Mouse (Mus musculus): Measurements from ENCODE around the gene Jazf1.
A peak's percentile ranks its signal among the peaks of the same experiment; 100 is the strongest.

Gene Jazf1

GRCm38 (mm10) chr6:52916836-52917376, 151.5 kb downstream of the Jazf1 start:
- no peak for DNase-seq (ENCODE audit: low read depth, low spot score)

DNA sequence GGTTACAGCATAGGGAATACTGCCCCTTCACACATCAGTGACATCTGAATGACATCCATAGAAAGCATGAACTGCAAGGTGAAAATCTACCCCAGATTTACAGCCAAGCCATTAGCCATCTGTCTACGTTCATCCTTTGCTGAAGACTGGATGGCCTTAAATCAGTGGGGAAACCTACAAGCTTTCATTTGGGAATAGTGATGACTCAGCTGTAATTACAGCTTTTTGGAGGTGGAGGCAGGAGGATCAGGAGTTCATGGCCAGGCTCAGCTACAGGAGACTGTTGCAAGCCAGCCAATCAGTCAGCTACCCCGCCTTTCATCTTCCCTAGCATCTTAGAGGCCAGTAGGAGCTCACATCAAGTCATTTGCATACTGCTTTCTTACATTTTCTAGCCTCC, 153.5 kb downstream of the Jazf1 start:
- no peak for DNase-seq (ENCODE audit: low read depth, low spot score)

DNA sequence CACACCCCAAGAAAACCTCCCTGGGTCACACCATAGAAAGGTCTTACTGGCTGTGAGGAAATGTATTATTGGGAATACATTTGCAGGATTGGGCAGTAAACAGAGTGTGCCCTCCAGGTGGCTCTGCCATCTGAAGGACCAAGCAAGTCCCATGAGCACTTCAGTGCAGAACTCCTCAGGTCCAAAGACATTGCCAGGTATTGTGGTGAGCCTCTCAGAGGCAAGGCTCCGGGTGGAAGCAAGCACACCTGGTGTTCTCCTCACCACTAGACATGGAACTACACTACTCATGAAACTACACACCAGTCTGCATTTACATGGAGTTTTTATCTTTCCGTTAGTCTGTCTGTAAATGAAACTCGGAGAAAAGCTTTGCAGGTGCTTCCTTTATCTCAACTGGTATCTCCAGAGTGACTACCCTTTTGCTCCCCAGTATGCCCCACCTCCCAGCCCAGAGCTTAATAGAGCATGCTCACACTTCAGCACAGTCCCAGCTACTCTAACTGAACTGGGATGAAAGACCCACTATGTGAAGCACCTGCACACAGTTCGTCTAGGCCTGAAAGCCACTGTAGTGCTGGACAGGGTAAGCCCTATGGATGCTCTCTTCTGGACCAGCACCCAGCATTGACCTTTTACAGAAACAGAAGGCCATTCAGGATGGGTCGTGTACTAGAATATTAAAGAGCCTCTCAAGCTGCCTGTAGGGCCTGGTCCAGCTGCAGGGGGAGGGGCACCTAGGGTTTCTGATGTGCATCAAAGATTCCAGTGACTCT, 156.1 kb downstream of the Jazf1 start:
- DNase-seq (ENCODE audit: low read depth, low spot score), result no peak

- DNase-seq (ENCODE audit: low read depth, low spot score), result peak; percentile 31
Measured at GRCm38 (mm10) chr6:52906801-52907200, 161.6 kb downstream of the Jazf1 start.

DNA sequence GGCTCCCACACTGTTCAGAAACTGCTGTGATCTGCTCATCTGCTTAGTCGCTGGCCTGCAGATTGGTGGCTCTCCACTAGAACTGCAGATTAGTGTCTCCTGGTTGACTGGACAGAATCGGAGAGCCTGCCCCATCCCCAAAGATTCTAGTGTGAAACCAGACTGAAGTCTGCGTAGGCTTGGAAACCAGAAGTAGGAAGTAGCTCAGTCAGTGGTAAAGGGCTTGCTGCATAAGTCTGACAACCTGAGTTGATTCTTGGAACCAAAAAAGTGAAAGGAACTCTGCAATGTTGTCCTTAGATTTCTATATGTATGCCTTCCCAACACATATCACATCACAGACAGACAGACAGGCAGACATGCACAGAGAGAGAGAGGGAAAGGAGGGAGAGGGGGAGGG, 163.3 kb downstream of the Jazf1 start:
- DNase-seq (ENCODE audit: low read depth, low spot score), result no peak

DNA sequence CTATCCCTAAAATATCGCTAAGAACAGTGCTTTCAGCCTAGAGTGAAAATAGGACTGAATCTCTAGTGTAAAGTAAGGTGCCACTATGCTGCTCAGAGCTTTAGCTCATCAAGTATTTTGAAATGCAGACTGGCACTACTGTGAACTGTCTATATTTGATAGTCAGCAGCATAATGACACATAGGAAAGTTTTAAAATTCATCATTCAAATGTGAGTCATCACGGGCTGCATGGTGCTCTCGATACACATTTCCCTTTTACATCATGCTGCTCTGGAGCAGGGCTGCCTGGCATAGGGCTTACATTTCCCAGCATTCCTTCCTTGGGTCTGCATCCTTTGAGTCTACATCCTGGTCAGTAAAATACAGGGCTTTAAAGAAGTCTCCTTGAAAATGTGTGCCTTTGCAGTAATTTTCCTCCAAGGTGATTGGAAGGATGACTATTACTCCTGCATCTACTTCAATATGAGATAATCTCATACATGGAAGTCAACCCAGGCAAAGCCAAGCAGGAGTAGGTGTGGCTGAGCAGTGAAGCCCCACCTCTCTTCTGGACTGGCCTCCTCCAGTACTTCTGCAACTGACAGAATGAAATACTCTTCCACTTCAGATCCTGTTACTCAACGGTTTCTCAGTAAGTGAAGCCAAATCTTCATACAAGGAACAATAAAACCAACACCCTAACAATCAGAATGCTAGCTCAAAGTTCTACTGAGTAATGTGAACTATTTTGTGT, 165.0 kb downstream of the Jazf1 start:
- DNase-seq (ENCODE audit: low read depth, low spot score), result peak; percentile 21

DNA sequence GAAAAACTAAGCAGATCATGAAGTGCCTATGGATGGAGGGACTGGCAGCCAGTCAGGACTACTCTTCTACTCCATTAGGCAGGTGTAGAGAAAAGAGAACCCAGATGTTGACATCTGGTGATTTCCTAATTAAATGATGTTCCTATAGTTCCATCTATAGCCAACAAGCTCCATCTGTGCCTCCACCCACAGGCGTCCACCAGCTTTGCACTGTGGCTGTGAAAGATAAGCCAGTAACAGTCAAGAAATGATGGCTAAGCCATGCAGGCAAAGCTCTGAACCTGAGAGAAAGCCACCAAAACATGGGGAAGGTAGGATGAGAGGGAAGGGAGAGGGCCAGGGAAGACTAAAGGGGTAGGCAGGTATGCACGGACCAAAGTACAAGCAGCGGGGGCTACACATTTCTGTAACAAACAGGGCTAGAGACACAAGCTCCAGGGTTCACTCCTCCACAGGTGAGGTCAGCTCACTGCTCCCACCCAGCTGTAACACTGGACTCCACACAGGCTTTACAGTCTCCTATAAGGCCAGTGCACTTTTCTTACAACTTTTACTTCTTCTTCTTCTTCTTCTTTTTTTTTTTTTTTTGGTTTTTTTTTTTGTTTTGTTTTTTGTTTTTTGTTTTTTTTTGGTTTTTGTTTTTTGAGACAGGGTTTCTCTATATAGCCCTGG, 168.7 kb downstream of the Jazf1 start:
- DNase-seq (ENCODE audit: low read depth, low spot score), result no peak

DNA sequence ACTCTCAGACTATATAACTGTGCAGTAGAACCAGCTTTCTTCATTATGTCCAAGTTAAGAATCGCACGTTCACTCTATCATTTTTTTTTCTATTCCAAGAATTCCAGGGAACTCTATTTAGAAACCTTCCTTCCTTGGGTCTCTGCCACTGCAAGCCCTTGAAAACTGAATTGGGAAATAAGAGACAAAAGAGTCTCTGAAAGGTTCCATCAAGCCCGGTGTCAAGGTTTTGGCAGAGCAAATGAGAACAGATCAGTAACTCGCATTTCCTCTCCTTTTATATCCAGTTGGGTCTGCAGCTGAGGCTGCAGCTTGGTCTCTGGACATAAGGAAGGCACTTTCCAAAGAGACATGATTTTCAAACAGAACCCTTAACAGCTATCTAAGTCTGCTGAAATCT, 173.4 kb downstream of the Jazf1 start:
- no peak for DNase-seq (ENCODE audit: low read depth, low spot score)

DNA sequence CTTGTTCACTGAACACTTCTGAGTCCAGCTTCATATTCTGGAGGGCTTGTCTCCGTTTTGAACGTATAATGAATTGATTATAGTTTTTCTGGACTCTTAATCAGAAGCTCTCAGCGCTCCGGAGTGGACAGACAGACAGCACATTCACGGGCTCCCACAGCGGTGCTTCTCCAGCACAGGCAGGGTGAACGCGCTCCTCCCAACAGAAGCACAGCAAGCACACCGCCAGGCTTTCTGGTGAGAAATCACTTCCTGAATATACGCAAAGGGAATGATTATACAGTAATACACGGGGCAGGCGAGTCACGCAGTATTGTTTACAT, 174.0 kb downstream of the Jazf1 start:
- no peak for DNase-seq (ENCODE audit: low read depth, low spot score)

GRCm38 (mm10) chr6:52893811-52894500, 174.5 kb downstream of the Jazf1 start:
- no peak for DNase-seq (ENCODE audit: low read depth, low spot score)

- DNase-seq (ENCODE audit: low read depth, low spot score), result no peak
Measured at GRCm38 (mm10) chr6:52892978-52893377, 175.5 kb downstream of the Jazf1 start.

DNA sequence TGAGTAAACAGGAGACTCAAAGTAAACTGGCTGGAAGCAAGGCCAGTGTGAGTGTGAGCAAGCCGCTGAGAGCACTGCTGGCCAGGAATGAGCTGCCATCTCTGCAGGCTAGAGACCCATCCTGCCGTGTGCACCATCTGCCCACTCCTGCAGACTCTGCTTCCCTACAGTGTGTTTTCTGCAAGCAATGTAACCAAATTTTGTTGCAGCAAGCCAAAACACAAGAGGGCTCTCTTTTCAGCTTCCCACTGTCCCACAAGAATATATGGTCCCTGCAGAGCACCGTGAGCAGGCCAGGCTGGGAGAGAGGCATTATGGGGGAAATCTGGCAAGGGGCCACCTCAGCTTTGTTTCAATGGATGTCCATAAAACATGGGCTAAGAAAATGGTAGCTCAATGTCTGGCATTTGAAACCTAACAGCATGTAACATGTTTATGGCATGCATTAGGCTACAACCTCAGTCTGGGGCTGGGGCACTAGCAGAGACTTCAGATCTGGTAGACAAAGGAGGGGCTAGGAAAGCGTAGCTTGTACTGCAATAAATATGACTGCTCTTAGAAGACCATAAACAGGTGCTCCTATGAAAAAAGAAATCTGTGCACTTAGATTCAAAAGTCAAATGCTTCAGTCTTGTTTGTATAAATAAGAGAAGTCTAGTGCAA, 180.8 kb downstream of the Jazf1 start:
- no peak for DNase-seq (ENCODE audit: low read depth, low spot score)

DNA sequence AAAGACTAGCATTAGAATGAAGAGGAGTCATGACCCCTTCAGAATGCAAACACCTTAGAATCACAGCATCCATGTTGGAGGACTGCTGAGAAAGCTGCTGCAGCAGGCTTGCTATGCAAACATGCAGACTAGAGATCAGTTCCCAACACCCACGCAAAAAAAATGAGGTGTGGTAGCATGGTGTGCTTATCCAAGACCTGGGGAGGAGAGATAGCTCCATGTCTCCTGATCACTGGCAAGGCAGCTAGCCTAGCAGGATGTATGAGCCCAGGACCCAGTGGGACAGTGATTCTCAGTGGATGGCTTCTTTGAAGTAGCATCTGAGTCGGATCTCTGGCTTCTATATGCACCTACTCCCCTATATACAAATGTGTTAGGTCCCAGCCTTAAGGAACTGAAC, 184.7 kb downstream of the Jazf1 start:
- DNase-seq (ENCODE audit: low read depth, low spot score), result no peak

DNA sequence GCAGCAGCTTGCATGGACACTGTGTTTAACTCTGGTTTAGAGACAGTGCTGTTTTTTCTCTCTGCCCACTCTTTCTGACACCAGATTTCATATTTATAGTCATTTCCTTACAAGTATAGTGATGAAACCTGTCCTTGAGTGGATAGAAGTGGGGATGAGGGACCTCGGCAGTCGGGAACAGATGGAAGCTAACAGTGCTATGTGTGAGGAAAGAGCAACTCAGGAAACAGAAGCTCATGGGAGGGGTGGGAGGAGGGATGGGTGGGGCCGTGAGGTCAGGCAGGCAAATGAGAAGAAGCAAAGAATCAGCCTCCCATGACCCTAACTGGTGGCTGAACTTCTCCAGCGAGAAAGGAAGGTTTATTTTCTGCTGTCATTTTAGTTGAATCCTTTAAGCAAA, 191.3 kb downstream of the Jazf1 start:
- DNase-seq (ENCODE audit: low read depth, low spot score), result no peak

DNA sequence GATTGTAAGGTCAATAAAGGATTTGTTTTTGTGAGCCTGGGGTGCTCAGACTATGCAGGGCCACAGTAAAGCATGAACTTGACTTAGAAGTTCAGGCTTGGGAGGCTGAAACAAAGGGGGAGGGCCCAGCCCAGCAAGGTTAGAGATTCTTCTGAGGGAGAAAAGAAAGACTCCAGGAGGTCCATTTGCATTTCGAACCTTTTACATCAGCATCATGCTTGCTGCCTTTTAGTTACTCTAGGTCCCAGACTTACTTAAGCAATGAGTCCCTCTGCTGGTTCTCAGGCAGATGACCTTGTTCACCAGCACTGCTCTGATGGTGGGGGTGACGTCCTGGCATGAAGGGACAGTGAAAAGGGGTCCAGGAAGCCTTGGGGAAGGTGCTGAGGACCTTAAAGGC, 197.1 kb downstream of the Jazf1 start:
- no peak for DNase-seq (ENCODE audit: low read depth, low spot score)

DNA sequence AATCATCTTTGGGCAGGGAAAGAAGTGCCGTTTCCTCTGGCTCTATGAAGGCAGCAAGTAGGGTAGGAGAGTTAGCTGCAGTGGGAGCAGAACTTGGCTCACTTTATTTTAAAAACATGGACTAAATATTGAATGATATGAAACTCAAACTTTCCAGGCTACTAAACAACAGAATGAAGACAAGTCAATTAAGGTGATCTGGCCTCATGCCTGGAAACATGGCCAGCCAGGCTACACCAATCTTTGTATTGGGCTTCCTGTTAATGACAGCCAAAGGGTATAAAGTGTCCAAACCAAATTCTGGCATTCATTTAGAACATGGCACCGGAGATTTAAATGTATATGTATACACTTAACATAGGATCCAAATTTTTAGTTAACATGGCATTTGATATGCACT, 199.2 kb downstream of the Jazf1 start:
- DNase-seq (ENCODE audit: low read depth, low spot score), result no peak

- DNase-seq (ENCODE audit: low read depth, low spot score), result no peak
Measured at GRCm38 (mm10) chr6:52868352-52868751, 200.1 kb downstream of the Jazf1 start.

DNA sequence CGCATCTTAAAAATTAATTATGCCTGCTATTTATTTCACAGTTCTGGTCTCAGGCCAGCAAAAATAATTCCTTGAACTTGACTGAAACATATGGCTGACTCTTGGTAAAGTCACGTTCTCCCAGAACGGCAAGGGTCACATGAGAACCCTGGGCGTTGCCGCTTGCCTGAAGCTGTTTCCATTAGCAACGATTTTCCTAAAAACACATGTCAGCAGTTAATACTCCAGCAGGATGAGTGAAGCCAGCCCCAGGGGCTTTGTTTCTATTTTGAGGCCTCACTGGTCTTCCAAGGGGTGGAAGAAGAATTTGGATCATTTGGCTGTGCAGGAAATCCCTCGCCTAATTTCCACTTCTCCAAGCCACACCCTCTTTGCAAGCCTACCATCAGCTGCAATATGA, 206.5 kb downstream of the Jazf1 start:
- DNase-seq (ENCODE audit: low read depth, low spot score), result peak; percentile 84

GRCm38 (mm10) chr6:52861186-52861820, 207.1 kb downstream of the Jazf1 start:
- peak; percentile 26 for DNase-seq (ENCODE audit: low read depth, low spot score)

DNA sequence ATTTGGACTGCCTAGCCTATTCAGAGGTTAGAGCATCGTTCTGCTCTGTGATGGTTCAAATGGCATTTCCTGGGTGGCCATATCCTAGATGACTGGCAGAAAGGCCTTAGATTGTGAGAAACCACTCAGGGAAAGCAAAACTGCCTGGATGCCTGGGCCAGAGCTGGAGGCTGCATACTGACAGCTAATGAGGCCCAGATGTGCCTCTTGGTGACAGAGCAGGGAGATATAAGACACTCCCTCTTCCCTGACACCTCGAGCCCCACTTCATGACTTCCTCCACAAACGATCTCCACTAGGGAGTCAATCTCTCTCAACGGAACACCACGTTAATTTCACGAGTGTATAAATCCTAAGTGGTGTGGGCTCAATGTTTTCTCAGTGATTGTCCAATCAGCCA, 207.7 kb downstream of the Jazf1 start:
- DNase-seq (ENCODE audit: low read depth, low spot score), result no peak

GRCm38 (mm10) chr6:52858911-52859431, 209.5 kb downstream of the Jazf1 start:
- DNase-seq (ENCODE audit: low read depth, low spot score), result no peak

All from skeletal muscle tissue, adult 2 months (tissue).